Mouse (Mus musculus) liver, embryonic 13.5 days (tissue): ENCODE results near the gene Nup205. TPM values are rescaled to one million over a fixed set of nuclear protein-coding genes. Genes with fewer than 3 reads are reported as not detected.
A peak's percentile ranks its signal among the peaks of the same experiment; 100 is the strongest.
"Not testable (repeated sequence)": the region's sequence is repeated elsewhere in the genome, so short reads cannot be mapped to it uniquely, and the experiment has no call there.

Experiments
- ATAC-seq: fragments of 200-750 bp; cut with Nextera tagmentation; 2 replicates; pipeline ENCODE4 v1.8.0; 2017; ENCODE audit warnings: low read depth, mild to moderate bottlenecking, moderate number of reproducible peaks, moderate library complexity
- DNase-seq: peaks from one replicate; pipeline ENCODE4 v3.0.0; 2022
- H3K27ac ChIP-seq: fragments of 300-500 bp; sonication (generic); 2 replicates; pipeline ENCODE4 v1.5.1; 2015; ENCODE audit warnings: moderate library complexity, mild to moderate bottlenecking, inconsistent platforms
- H3K27me3 ChIP-seq: fragments of 300-500 bp; sonication (generic); 2 replicates; pipeline ENCODE4 v1.6.1; 2015; ENCODE audit warnings: mild to moderate bottlenecking, inconsistent platforms
- H3K36me3 ChIP-seq: fragments of 300-500 bp; sonication (generic); 2 replicates; pipeline ENCODE4 v1.6.1; 2015; ENCODE audit warnings: mild to moderate bottlenecking, inconsistent platforms
- H3K4me1 ChIP-seq: fragments of 300-500 bp; sonication (generic); replicated peaks from 2 replicates; pipeline ENCODE4 v1.6.1; 2015; ENCODE audit warnings: inconsistent platforms
- H3K4me2 ChIP-seq: fragments of 300-500 bp; sonication (generic); 2 replicates; pipeline ENCODE4 v1.6.1; 2015; ENCODE audit warnings: inconsistent platforms, mild to moderate bottlenecking, moderate library complexity
- H3K4me3 ChIP-seq: fragments of 300-500 bp; sonication (generic); replicated peaks from 2 replicates; pipeline ENCODE4 v1.5.1; 2015; ENCODE audit warnings: mild to moderate bottlenecking, inconsistent platforms
- H3K9ac ChIP-seq: fragments of 300-500 bp; sonication (generic); 2 replicates; pipeline ENCODE4 v1.6.1; 2015; ENCODE audit warnings: mild to moderate bottlenecking, inconsistent platforms
- H3K9me3 ChIP-seq: fragments of 300-500 bp; sonication (generic); replicated peaks from 2 replicates; pipeline ENCODE4 v1.6.1; 2016; ENCODE audit warnings: inconsistent platforms
- WGBS: fragments of 180-500 bp; shearing (Covaris S2); methylation state at CpG from one replicate; pipeline ENCODE4 v1.1.7; 2015; ENCODE audit not compliant: insufficient replicate concordance; 5-methylcytosine and 5-hydroxymethylcytosine counted together
- polyA plus RNA-seq: library from polyadenylated mRNA; unstranded; fragments of >200 nt; fragmentation: Nextera tagmentation; extraction: Ambion mirVana; gene quantifications from 2 replicates; pipeline ENCODE4 v1.2.1, GENCODE M21; 2015

Gene Nup205
- polyA plus RNA-seq, 1 experiment from 2014 or later, result 22.0 TPM

GRCm38 (mm10) chr6:35173181-35173580 is 4.0 kb upstream of the Nup205 start:
- no peaks in the 10 kb centered on the region for H3K36me3 ChIP-seq
- ATAC-seq (no peak), DNase-seq (no peak)
- H3K27me3 ChIP-seq, result no peaks in the 10 kb centered on the region
- no peak overlapping the region for H3K9ac ChIP-seq
- H3K9me3 ChIP-seq, result no peaks in the 10 kb centered on the region
- H3K4me1 ChIP-seq, result peaks cover 12% of the 10 kb centered on the region
- no peak overlapping the region for H3K4me2 ChIP-seq
- WGBS, result 74% methylated on average over 4 of the region's 4 CpGs
- H3K4me3 ChIP-seq, result no peak overlapping the region
- H3K27ac ChIP-seq, result no peak overlapping the region

DNA sequence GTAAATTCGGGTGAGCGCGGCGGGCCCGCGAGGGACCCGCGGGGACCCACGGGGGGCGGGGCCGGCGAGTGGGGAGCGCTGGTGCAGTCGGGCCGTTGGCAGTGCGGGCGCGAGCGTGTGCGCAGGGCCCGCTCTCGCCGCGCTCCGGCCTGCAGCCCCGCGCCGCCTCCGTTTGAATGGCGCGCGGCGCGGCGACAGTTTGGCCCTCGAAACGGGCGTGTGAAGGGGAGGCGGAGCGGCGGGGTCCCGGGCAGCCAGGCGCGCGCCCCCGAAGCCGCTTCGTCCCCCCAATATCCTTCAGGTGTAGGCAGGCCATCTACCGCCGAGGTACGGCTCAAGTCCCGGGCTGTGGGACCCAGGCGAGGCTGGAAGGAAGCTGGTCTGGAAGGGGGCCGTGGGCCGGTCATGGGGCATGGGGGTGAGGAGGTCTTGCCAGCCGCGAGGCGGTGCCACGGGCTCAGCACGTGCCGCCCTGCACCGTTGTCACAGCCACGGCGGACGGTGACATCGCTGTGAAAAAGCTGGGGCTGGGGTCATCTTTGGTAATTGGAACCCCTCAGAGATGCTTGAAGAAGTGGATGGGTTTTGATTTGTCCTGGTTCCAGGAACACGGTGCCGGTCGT is 540 bp downstream of the Nup205 start:
- Histone ChIP-seq H3K36me3 (no peaks in the 10 kb centered on the region), H3K4me3 (peak overlapping the region; percentile 91), H3K27me3 (no peaks in the 10 kb centered on the region), H3K9me3 (no peaks in the 10 kb centered on the region), H3K27ac (peak overlapping the region; percentile 91), H3K4me2 (peak overlapping the region; percentile 97), H3K9ac (peak overlapping the region; percentile 91), H3K4me1 (peaks cover 44% of the 10 kb centered on the region)
- under 1% methylated on average over 68 of the region's 69 CpGs for WGBS
- ATAC-seq, result peak; percentile 62
- DNase-seq, result peak; percentile 41

GRCm38 (mm10) chr6:35179299-35179698 is 2.1 kb downstream of the Nup205 start:
- H3K9me3 ChIP-seq, DNase-seq, H3K27me3 ChIP-seq, H3K9ac ChIP-seq, ATAC-seq, H3K36me3 ChIP-seq, H3K4me3 ChIP-seq, H3K27ac ChIP-seq, H3K4me2 ChIP-seq: not testable (repeated sequence)
- WGBS, result 76% methylated on average over 3 of the region's 3 CpGs
- H3K4me1 ChIP-seq, result peaks cover 44% of the 10 kb centered on the region

DNA sequence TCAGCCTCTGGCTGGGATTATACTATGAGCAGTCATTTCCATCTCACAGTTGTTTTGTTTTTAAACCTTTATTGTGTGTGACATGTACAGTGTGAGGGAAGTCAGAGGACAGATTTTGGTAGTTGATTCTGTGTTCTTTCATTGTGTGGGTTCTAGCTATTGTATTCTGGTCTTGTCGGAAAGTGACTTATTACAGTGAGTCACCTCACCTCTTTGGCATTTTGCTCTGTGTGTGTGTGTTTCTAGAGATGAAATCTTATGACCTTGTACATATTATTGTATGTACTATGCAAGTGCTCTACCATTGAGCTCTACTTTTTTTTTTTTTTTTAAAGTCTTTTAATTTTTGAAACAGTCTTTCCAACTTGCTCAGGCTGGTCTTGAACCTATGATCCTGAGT is 7.6 kb downstream of the Nup205 start:
- H3K4me3 ChIP-seq, result no peak overlapping the region
- H3K4me2 ChIP-seq, result no peak overlapping the region
- 81% methylated on average over 1 of the region's 1 CpGs for WGBS
- H3K9me3 ChIP-seq, result no peaks in the 10 kb centered on the region
- no peak for ATAC-seq
- peaks cover 54% of the 10 kb centered on the region for H3K36me3 ChIP-seq
- no peak overlapping the region for H3K27ac ChIP-seq
- DNase-seq, result no peak
- H3K4me1 ChIP-seq, result peaks cover 25% of the 10 kb centered on the region
- no peaks in the 10 kb centered on the region for H3K27me3 ChIP-seq
- no peak overlapping the region for H3K9ac ChIP-seq

DNA sequence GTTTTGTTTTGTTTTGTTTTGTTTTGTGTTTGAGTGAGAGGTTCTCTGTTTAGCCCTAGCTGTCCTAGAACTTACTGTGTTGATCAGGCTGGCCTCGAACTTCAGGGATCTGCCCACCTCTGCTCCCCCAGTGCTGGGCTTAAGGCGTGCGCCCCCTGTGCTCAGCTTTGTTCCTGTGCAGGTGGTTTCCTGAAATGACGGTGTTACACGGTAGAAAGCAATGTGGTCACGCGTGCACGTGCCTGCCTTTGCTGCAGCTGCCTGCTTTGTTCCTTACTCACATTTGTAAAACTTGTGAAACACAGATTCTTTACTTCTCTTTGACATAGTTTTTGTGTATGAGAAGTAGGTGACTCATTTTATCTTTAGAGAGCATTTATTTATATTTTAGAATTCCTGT is 14.0 kb downstream of the Nup205 start:
- no peak overlapping the region for H3K27ac ChIP-seq
- H3K36me3 ChIP-seq, result peaks cover 89% of the 10 kb centered on the region
- H3K27me3 ChIP-seq, result no peaks in the 10 kb centered on the region
- no peaks in the 10 kb centered on the region for H3K4me1 ChIP-seq
- WGBS, result 86% methylated on average over 8 of the region's 8 CpGs
- DNase-seq, result no peak
- no peak overlapping the region for H3K4me2 ChIP-seq
- H3K4me3 ChIP-seq, result no peak overlapping the region
- no peak for ATAC-seq
- no peak overlapping the region for H3K9ac ChIP-seq
- H3K9me3 ChIP-seq, result no peaks in the 10 kb centered on the region

DNA sequence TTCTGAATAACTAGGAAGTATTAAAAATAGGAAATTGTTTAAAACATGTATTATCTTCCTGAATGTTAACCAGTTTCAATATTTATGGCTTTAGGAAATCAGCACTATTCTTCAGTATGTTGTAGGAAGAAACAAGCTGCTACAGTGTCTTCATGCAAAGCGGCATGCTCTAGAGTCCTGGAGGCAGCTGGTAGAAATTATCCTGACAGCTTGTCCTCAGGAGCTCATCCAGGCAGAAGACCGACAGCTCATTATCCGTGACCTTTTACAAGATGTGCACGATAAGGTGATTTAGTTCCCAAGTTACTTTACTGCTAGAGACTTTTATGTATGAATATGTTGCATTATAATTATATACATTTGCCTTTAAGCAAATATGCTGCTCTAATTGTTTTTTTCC is 48.5 kb downstream of the Nup205 start:
- Histone ChIP-seq H3K9me3 (no peaks in the 10 kb centered on the region), H3K9ac (no peak overlapping the region), H3K4me2 (no peak overlapping the region), H3K27me3 (no peaks in the 10 kb centered on the region), H3K4me3 (no peak overlapping the region), H3K36me3 (peaks cover 68% of the 10 kb centered on the region), H3K27ac (no peak overlapping the region), H3K4me1 (no peaks in the 10 kb centered on the region)
- DNase-seq, result no peak
- no peak for ATAC-seq
- WGBS, result 88% methylated on average over 4 of the region's 4 CpGs

GRCm38 (mm10) chr6:35229415-35229814 is 52.2 kb downstream of the Nup205 start:
- H3K4me1 ChIP-seq, result no peaks in the 10 kb centered on the region
- H3K9me3 ChIP-seq, result no peaks in the 10 kb centered on the region
- H3K4me3 ChIP-seq, result no peak overlapping the region
- H3K9ac ChIP-seq, result no peak overlapping the region
- DNase-seq, result no peak
- no peaks in the 10 kb centered on the region for H3K27me3 ChIP-seq
- H3K4me2 ChIP-seq, result no peak overlapping the region
- peaks cover 73% of the 10 kb centered on the region for H3K36me3 ChIP-seq
- no peak overlapping the region for H3K27ac ChIP-seq
- ATAC-seq, result no peak
- 75% methylated on average over 1 of the region's 1 CpGs for WGBS

- H3K4me2 ChIP-seq, result no peak overlapping the region
- 83% methylated on average over 9 of the region's 9 CpGs for WGBS
- H3K36me3 ChIP-seq, result peaks cover 90% of the 10 kb centered on the region
- ATAC-seq (no peak), DNase-seq (no peak)
- no peak overlapping the region for H3K9ac ChIP-seq
- H3K4me3 ChIP-seq, result no peak overlapping the region
- H3K27me3 ChIP-seq, result no peaks in the 10 kb centered on the region
- no peaks in the 10 kb centered on the region for H3K9me3 ChIP-seq
- H3K27ac ChIP-seq, result no peak overlapping the region
- no peaks in the 10 kb centered on the region for H3K4me1 ChIP-seq
These were observed 59.0 kb downstream of the Nup205 start for GRCm38 (mm10) chr6:35236108-35236785.

- peaks cover 9% of the 10 kb centered on the region for H3K4me1 ChIP-seq
- H3K4me3 ChIP-seq, result no peak overlapping the region
- no peak for DNase-seq
- no peak overlapping the region for H3K4me2 ChIP-seq
- H3K27me3 ChIP-seq, result no peaks in the 10 kb centered on the region
- H3K36me3 ChIP-seq, result peaks cover 83% of the 10 kb centered on the region
- 89% methylated on average over 4 of the region's 4 CpGs for WGBS
- ATAC-seq, result no peak
- no peaks in the 10 kb centered on the region for H3K9me3 ChIP-seq
- H3K27ac ChIP-seq, result no peak overlapping the region
- no peak overlapping the region for H3K9ac ChIP-seq
These were observed 66.0 kb downstream of the Nup205 start for GRCm38 (mm10) chr6:35243252-35243651.

- Histone ChIP-seq H3K4me3 (no peak overlapping the region), H3K27me3 (no peaks in the 10 kb centered on the region), H3K27ac (no peak overlapping the region; the same call in 1 of the 2 replicates), H3K9me3 (no peaks in the 10 kb centered on the region), H3K9ac (no peak overlapping the region), H3K4me1 (peaks cover 9% of the 10 kb centered on the region), H3K36me3 (peaks cover 75% of the 10 kb centered on the region), H3K4me2 (no peak overlapping the region)
- DNase-seq, result no peak
- no peak for ATAC-seq
- WGBS, result 56% methylated on average over 9 of the region's 9 CpGs
These were observed 66.8 kb downstream of the Nup205 start for GRCm38 (mm10) chr6:35243989-35244388.

DNA sequence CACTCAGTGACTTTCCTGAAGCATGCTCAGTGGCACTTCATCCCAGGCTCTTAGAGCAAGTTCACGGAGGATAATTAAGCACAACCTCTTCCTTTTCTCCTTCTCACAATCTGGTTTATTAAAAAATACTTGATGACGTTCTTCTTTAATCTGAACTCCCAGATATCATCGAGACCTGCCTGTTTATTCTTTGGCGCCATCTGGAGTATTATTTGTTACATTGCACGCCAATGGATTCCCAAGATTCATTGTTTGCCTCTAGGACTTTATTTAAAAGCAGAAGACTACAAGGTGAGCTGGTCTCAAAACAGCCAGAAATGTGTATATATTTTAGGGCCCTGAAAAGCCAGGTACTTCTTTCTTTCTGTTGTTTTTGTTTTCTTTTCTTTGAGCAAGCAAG is 67.9 kb downstream of the Nup205 start:
- H3K4me2 ChIP-seq, result no peak overlapping the region
- no peaks in the 10 kb centered on the region for H3K27me3 ChIP-seq
- no peak overlapping the region for H3K4me3 ChIP-seq
- H3K36me3 ChIP-seq, result peaks cover 67% of the 10 kb centered on the region
- ATAC-seq, result no peak
- DNase-seq, result no peak
- no peaks in the 10 kb centered on the region for H3K9me3 ChIP-seq
- no peak overlapping the region for H3K27ac ChIP-seq
- WGBS, result 53% methylated on average over 5 of the region's 5 CpGs
- no peak overlapping the region for H3K9ac ChIP-seq
- peaks cover 9% of the 10 kb centered on the region for H3K4me1 ChIP-seq
